Mouse (Mus musculus) left cerebral cortex, postnatal 4 days (tissue): ENCODE data around the gene Noc2l. TPM values are rescaled to one million over a fixed set of nuclear protein-coding genes. Genes with fewer than 3 reads are reported as not detected.

Source experiments
- DNase-seq: peaks from one replicate; pipeline ENCODE4 v3.0.0-alpha.2; 2022
- intact Hi-C: fragments of 180-260 bp; cut with DNase I; formaldehyde crosslinking; loops from one replicate; pipeline ENCODE4 v1.15.1; 2025
- total RNA-seq, 2 experiments: library from RNA; stranded (reverse); gene quantifications; 2 replicates each; pipeline ENCODE4 v1.2.3; 2021

The Noc2l gene
- total RNA-seq, 2 experiments from 2014 or later: 77.3 to 78.3 TPM

DNA sequence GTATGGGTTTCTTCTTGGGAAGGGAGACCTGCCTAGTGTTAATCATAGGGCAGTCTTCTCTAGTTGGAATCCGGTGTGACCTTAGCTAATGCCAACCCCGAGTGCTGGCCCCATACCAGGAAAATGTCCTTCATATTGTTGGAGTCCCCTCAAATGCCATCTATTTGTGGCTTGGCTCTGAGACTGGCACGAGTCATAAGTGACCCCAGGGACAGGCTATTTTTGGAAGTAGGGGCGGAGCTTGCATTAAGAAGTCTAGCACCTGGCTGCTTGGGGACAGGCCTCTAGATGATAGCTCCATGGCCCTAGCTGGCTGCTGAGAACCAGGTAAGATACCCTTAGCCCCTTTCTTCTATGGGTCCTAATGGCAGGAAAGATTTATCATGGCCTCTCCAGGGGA, 20.2 kb upstream of the Noc2l start, which contains the start of gene Perm1:
Perm1 (plus strand) TSS at position 220 of the 400 bp plus-strand sequence.
- DNase-seq: no peak
- intact Hi-C loops: no loop called here

DNA sequence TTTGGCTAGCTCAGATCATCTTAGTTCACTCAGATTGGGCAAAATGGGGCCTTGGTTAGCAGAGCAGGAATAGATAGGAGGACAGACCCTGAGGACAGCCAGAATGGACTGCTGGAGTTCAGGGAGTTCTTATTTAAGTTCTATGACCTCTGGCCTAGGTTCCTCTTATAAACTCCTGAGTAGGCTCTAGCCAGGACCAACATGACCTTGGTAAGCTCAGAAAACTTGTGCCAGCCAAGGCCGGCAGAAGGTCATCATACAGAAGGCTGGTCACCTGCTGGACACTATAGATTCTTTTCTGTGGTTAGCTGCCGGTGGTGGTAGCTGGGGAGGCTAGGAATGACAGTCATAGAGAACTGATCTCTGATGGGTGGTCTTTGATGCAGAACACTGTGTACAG, 19.6 kb upstream of the Noc2l start:
- intact Hi-C loops: no loop called here
- DNase-seq: no peak

DNA sequence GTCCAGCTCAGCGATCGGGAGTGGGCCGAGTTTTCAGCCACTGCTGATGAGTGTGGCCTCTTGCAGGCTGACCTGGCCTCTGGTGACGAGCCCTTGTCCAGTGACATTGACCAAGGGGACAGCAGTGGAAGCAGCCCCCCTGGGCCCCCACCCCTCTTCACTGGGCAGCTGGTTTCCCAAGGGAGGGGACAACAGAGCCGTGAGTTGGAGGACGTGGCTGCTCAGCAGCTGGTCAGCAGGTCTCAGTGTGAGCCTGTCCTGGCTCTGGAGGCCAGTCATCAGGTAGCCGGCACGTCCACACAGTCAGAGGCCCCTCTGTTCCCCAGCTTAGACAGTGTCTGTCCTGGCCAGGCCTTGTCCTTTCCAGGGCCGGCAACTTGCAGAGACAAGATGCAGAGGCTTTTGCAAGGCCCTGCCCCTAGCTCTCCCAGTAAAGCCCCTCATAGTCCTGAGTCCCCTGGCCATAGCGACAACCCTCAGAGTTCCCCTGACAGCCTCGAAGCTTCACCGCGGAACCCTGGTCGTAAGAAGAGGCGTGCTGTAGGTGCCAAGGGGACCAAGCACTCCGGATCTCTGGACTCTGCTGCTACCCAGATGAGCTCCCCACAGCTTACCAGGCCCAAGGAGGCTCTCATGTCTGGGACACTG, 18.7 kb upstream of the Noc2l start:
- DNase-seq: no peak
- intact Hi-C loops: no loop called here

DNA sequence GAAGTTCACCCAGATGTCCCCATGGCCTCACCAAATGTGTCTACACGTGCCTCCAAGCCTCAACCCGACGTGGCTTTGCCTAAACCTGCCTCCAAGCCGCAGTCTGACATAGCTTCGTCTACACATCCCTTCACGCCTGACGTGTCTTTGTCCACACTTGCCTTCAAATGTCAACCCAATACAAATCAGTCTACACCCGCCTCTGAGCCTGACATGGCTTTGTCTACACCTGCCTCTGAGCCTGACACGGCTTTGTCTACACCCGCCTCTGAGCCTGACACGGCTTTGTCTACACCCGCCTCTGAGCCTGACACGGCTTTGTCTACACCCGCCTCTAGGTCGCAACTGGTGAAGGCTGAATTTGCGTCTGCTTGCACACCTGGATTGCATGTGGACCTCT, 18.0 kb upstream of the Noc2l start:
- DNase-seq: no peak
- intact Hi-C loops: no loop called here

DNA sequence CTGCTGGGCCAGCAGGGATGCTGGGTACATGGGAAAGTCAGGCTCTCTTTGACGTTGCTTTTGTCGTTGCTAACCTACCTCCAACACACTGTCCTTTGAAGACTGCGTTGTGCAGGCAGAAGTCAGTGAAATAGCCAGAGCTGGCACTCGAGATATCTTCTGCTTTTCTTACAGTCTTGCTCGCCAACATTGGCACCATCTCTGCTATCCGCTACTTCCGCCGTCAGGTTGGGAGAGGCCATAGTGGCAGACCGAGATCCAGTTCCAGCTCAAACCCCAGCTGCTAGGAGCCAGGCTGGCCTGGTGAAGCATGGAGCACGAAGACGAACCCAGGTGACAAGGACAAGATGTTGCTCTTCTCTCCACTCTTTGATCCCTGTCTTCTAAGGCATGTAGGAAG, 15.9 kb upstream of the Noc2l start:
- intact Hi-C loops: no loop called here
- no peak for DNase-seq

DNA sequence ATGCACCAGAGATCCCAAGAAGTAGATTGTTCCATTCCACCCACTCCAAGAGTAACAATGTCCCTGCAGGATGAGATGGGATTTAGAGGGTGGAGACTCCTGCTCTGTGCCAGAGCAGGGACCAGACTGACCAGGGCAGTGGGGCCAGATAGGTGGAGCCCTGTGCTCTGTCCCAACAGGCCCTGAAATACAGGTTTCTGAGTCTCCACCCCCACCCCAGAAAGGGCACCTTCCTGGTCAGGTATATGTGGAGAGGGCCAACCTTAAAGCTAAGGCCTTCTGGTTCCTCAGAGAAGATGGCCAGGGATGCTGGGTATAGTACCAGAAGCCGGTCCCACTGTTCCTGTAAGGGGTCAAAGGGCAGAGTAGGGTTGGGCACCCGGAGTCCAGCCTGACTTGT, 11.5 kb upstream of the Noc2l start:
- intact Hi-C loops: no loop called here
- DNase-seq: no peak

DNA sequence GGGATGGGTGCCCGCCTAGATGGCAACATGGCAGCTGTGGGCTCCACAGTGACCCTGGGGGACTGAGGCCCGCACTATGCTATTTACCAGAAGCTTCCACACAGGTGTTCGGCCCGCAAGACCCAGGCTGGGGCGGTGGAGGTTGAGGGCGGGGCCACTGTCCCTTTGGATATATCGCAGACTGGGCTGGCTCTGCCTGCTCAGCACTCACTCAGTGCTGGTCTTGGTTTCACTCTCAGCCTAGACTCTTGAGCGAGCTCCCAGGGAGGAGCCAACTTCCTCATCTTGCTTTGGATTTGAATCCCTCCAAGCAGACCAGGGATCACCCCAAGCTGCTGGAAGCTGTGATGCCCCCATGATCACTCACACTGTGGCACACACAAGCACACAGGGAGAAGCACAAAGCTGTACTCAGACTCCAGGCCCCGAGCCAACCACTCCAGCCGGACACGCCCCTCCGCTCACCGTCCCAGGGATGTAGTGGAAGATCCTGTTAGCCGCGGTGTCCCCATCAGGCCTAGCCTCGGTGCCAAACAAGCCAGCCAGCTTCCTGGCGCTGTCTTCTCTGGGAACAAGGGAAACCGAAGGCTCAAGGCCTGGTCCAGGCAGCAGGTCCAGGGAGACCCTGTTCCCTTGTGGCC, 7.9 kb upstream of the Noc2l start:
- DNase-seq: no peak
- intact Hi-C loops: no loop called here

DNA sequence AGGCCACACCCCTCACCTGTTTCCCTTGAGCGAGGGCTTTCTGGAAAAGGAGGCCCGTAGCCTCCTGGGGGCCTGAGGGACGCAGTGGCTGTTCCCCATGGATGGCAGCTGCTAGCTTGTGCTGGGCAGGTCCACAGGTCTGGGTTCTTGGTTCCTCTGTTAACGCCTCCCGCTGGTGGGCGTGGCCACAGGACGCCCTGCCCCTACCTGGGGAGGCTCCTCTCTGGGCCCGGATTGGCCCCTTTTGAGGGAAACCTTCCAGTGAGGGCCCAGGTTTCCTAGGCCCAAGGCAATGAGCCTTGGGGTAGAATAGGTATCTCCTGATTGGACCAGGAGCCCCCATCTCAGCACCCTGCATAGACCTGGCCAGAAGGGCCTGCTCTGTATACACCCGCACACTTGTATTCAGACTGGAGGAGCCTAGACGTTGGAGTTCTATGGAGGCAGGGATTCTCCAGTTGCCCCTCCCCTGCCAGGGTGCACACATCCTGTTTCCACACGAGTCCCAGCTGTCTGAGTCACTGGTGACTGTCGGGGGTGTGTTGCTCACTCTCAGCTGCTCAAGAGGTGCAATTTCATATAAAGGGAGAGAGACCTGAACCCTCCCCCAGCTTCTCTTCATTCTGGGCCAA, 7.3 kb upstream of the Noc2l start:
- DNase-seq: no peak
- intact Hi-C loops: no loop called here

DNA sequence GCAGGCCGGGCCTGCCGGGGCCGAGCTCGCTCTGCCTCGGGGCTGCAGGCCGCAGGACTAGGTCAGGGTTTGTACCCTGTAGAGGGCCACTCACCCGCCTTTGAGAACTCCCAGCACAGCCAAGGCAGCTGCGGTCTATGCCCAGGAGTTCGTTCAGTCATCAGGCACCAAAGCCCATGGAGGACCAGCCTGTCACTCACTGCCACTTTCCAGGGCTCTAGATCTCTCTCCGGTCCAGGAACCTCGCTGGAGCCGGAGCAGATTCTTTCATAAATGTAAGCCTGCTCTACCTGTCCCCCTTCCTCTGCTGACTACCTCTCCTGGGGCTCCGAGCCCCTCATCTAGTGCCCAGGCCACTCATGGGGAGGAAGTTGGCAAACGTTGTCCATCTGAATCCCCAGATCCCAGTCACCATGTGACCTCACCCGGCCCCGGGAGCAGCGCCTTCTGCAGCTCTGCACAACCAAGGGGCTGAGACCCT, 1.7 kb upstream of the Noc2l start:
- intact Hi-C loops: no loop called here
- no peak for DNase-seq

DNA sequence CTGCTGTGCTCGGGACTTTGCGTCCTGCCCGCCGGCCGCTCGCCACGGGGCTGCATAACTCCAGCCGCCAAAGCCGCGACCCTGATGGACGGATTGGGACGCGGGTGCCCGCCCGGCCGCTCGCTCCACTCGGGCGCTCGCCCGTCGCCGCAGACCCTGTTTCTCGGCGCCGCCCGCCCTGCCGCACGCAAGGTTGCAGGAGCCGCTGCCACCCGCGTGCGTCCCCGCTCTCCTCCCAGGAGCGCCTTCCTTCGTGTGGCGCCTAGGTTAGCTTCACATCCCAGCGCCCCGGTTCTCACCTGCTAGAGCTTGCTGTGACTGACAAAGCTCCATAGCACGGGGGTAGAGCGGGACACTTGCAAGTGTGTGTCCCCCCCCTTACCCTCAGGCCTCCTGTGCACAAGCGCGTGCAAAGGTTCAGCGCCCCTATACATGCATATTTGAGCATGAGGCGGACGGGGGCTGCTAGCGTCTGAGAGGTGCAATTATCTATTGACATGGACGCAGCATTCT, 1.1 kb upstream of the Noc2l start, which contains the start of gene Plekhn1:
Plekhn1 (minus strand) TSS at position 157 of the 513 bp plus-strand sequence.
- intact Hi-C loops: no loop called here
- peak; percentile 85 for DNase-seq

DNA sequence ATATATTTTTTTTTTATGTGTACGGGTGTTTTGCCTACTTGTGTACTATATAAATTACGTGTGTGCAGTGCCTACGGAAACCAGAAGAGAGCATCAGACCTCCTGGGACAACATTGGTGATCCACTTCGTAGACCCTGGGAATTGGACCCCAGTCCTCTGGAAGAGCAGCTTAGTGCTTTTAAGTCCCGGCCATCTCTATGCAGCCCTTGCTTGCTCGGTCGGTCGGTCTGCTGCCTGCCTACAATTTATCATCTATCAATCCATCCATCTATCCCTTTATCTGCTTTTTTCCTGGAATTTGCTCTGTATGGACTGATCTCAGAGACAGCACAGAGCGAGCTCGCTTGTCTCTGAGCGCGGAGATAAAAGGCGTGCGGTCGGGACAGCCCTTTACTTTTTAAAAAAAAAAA, 445 bp upstream of the Noc2l start:
- intact Hi-C loops: no loop called here
- no peak for DNase-seq

DNA sequence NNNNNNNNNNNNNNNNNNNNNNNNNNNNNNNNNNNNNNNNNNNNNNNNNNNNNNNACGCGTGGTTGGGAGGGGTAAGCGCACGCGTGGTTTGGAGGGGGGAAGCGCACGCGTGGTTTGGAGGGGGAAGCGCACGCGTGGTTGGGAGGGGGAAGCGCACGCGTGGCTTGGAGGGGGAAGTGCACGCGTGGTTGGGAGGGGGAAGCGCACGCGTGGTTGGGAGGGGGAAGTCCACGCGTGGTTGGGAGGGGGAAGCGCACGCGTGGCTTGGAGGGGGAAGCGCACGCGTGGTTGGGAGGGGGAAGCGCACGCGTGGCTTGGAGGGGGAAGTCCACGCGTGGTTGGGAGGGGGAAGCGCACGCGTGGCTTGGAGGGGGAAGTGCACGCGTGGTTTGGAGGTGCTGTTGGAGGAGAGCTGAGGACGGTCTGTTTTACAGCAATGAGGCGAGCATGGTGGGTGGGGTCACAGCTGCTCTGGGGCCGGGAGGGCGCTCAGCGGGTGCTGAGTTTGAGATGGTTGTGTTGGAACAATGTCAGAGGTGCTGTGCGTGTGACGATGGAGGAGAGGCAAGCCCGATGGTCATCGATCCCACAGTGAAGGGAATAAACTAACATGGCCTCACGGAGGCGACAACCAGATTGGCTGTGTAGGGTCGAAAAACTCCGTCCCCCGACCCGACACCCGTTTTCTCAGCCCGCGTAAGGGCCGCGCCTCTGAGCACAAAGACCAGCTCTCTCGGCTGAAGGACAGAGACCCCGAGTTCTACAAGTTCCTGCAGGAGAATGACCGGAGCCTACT, 1.0 kb downstream of the Noc2l start:
- no peak for DNase-seq
- intact Hi-C loops: no loop called here

DNA sequence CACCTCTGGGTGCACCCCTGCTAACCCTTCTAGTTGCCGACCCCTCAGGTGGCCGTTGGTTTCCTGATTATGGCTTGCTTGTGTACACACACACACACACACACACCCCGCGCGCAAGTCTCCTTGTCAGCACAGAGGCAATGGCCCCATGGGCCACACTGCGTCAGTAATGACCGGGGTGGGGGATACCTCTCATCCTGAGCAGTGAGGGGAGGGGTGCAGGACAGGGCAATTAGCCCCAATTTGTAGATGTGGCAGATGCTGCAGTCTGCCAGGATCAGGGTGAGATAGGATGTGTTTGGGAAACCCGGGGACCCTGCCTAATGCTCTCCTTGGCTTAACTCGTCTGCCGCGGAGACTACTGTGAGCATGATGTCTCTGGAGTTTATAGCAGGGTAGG, 13.8 kb downstream of the Noc2l start:
- DNase-seq: no peak
- intact Hi-C loops: no loop called here

DNA sequence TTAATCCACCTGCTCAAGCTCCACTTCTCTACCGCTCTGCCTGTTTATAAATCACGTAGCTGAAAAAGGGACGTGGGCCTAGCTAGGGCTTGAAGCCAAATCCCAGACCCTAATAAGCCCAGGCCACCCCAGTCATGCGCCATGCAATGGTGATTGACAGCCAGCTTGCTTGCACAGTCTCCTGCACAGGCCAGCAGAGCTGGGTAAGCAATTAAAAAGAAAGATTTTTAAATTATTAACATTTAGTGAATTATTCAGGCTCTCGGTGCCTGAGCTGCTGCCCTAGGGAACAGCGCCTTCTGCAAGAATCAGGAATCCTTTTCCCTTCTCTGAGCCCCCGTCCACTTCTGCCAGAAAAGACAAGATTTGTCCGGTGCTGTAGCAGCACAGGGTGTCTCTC, 15.3 kb downstream of the Noc2l start:
- intact Hi-C loops: no loop called here
- no peak for DNase-seq

DNA sequence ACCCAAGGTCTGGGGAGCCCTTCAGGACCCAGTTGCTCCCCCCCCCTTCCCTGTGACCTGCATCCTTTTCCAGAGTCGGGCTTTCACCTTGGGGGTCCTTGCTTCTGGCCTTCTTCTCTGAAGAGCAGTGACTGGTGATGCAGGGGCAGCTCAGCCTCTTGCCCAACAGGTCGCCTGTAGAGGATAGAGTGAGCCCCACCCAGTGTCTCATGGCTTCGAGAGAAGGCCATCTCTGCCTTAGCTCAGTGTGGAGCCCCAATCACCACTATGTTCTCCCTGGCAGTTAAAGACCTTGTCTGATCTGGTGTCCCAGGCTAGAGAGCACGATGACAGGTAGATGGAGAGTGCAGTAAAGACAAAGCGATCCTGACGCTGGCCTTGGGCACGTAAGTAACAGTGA, 16.3 kb downstream of the Noc2l start:
- intact Hi-C loops: no loop called here
- DNase-seq: no peak

DNA sequence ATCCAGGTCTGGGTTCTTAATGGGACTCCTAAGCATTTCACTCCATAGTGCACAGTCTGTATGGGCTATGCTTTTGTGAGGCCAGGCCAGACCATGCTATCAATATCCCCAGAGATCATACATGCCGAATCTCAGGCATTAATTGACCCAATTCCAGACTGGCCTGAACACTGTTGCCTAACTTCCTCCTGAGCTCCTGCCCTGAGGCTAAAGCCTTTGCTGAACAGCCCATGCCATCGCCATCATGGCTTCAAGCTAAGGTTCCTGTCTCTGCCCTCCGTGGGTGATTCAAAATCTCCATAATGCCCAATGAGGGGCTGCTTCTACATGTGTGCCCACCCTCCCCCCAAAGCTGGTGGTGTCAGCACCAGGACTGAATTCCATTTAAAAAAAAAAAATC, 16.8 kb downstream of the Noc2l start:
- intact Hi-C loops: no loop called here
- DNase-seq: no peak

DNA sequence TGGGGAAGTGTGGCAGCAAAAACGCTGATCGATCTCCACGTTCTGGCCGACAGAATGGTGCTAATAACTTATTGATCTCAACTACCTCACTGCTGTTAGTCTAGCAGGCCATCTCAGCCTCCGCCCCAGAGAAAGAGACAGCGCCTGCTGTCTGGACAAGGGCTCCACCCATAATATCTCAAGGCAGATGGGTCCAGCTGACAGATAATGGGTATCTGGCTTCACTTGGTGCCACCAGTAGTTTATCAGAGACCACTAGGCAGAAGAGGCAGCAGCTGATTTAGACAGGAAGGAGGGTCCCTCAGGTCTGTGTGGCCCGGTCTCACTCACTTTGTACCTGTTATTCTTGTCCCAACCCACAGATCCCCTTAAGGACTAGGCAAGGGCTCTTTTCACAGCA, 17.2 kb downstream of the Noc2l start:
- no peak for DNase-seq
- intact Hi-C loops: no loop called here

DNA sequence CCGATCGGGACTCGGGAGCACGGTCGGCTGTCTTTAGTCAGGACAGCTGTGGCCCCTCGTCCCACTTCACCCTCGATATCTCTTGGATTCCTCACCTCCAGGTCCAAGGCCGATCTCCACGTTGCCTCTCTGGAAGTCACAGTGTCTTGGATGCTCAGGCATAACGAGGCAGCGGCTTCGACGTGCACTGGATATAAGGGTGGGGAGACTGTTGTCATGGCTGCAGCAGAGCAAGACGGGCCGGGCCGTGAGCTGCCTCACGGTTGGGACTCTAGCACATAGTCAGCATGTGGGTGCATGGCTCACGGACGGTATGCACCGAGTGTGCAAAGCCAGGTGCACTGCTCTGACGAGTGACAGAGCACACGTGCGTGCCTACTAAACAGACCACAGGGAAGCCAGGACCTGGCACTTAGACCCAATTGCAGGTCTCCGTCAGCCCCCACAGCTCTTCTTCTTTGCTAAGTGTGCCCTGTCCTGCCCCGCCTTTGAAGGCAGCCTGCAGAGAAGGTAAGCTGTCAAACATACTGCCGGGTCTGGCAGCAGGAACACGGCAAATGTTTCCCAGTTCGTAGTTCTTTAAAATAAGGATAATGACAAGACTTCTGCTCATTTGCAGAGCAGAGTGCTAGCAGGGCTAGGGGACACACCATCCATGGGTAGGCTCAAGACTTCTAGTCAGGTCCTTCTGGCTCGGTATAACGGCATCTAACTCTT, 18.7 kb downstream of the Noc2l start:
- intact Hi-C loops: no loop called here

DNA sequence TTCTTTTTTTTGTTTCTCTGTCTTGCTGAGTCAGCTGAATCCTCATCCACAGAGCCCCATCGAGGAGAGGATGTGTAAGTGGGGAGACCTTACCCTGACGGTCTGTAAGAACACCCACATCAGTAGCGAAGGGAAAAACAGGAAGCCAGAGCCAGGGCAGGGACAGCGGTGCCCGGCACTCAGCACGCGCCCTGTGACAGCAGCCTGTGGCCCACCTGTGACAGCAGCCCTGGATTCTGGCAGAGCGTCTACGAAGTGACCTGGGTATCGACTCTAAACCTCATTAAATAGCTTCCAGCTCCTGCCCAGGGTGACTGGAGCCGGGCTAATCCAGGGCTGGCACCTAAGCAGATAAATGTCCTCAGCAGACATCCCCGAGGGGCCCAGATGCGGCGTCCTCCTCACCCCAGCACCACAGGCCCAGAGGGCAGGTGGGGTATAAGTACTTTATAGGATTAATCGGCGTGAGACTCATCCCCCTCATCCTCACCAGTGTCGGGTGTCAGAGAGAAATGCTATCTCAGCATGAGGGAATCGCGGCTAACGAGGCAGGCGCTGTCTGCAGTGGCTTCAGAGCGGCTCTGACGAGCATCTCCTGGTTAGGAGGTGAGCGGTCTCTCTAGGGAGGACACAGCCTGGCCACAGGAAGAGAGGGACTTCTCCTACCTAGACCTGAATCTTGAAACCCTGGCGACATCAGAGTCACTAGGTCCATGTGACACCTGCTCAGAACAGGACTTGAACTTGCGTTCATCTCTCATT, 19.4 kb downstream of the Noc2l start, which contains the start of gene Samd11:
Samd11 (minus strand) TSS at position 580 of the 762 bp plus-strand sequence.
- intact Hi-C loops: no loop called here
- no peak for DNase-seq

More for the DNA sequence above, 18.7 kb downstream of the Noc2l start:
- DNase-seq: no peak
